ENCODE assay signal across 15 mouse cellular contexts in the genomic region with DNA sequence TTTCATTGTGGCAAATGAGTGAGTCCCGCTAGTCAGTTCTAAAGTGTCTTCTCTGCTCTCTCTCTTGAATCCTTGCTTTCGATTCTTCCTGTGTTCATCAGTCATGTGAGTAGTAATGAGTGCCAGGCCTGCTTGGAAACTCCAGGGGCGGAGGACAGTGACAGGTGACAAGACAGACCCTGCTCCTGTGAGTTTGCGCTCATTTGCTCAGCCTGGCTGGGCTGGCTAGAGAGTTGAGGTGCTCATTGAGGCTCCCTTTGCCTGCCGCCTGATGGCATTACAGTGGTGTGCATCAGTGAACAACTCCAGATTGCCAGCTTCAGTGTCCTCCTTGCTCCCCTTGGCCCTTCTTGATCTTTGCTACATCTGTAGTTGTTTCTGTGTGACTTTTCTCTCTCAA.
"Had no signal": no experiment of that assay in that cellular context is flagged by ENCODE, and none has a peak within 500 bp of the region (broad histone marks: within the 10 kb centered on the region; RNA-seq: fewer than 3 reads in every experiment).

No protein-coding gene starts in this region.

- H3K27ac ChIP-seq: lung, embryonic 15.5 days; macrophage; midbrain, embryonic 13.5 days; midbrain, embryonic 15.5 days; neural tube, embryonic 12.5 days; stomach, embryonic 15.5 days; stomach, postnatal 0 days had no signal

- DNase-seq: lung, adult 2 months; lung, postnatal 14 days; lung, postnatal 36 days; right cerebral cortex, postnatal 14 days; thymus, adult 2 months; thymus, postnatal 25 days; thymus, postnatal 4 days had no signal

- H3K4me3 ChIP-seq: lung, embryonic 15.5 days; megakaryocyte, embryonic 14.5 days; midbrain, embryonic 13.5 days; midbrain, embryonic 15.5 days; neural tube, embryonic 12.5 days; stomach, embryonic 15.5 days had no signal
